ENCODE assay signal across 11 mouse cellular contexts in genomic region chr14:73123786-73124185, GRCm38 (mm10). TPM values are rescaled to one million over a fixed set of nuclear protein-coding genes. Genes with fewer than 3 reads are reported as not detected.
A peak's percentile ranks its signal among the peaks of the same experiment; 100 is the strongest.
DNase-seq lines count a peak whose midpoint lies in the region; ATAC-seq and TF ChIP-seq lines count a peak whose summit lies in the region.
"Had no signal": no experiment of that assay in that cellular context is flagged by ENCODE, and none has a peak within 500 bp of the region (broad histone marks: within the 10 kb centered on the region; RNA-seq: fewer than 3 reads in every experiment).

No protein-coding gene starts in this region.

- peaks cover 15% of the 10 kb centered on the region for H3K4me1 ChIP-seq in brown adipose tissue, adult 24 weeks (ENCODE audit: control insufficient read depth, insufficient read depth, insufficient read length, low read length)
- peaks cover 39% of the 10 kb centered on the region for H3K4me1 ChIP-seq in liver, embryonic 12.5 days
- peaks cover 40% of the 10 kb centered on the region for H3K4me1 ChIP-seq in thymus, adult 2 months (replicated peaks; ENCODE audit: control insufficient read depth, insufficient read depth, low read length)
- H3K4me1 ChIP-seq in hindbrain, embryonic 11.5 days (replicated peaks; ENCODE audit: control insufficient read depth, insufficient read depth, low read length) = no peaks in the 10 kb centered on the region

- H3K36me3 ChIP-seq in liver, embryonic 12.5 days = no peaks in the 10 kb centered on the region
- no peaks in the 10 kb centered on the region for H3K36me3 ChIP-seq in thymus, adult 2 months (ENCODE audit: control insufficient read depth, insufficient read depth, low read length)
- no peaks in the 10 kb centered on the region for H3K36me3 ChIP-seq in hindbrain, embryonic 11.5 days (ENCODE audit: control insufficient read depth, insufficient read depth, low read length)
- H3K36me3 ChIP-seq: embryonic facial prominence, embryonic 15.5 days; lung, embryonic 15.5 days had no signal

- H3K4me2 ChIP-seq in liver, embryonic 12.5 days = peak overlapping the region; percentile 34
- no peak overlapping the region for H3K4me2 ChIP-seq in hindbrain, embryonic 11.5 days (replicated peaks; ENCODE audit: low read depth, low read length)
- H3K4me2 ChIP-seq: embryonic facial prominence, embryonic 15.5 days; lung, embryonic 15.5 days had no signal

- H3K9ac ChIP-seq in liver, embryonic 12.5 days = no peak overlapping the region
- no peak overlapping the region for H3K9ac ChIP-seq in hindbrain, embryonic 11.5 days (ENCODE audit: low read depth, low read length)
- H3K9ac ChIP-seq: embryonic facial prominence, embryonic 15.5 days; lung, embryonic 15.5 days had no signal

- H3K4me3 ChIP-seq in brown adipose tissue, adult 24 weeks (ENCODE audit: insufficient read depth, low read depth, low read length) = no peak overlapping the region
- no peak overlapping the region for H3K4me3 ChIP-seq in liver, embryonic 12.5 days
- H3K4me3 ChIP-seq in thymus, adult 2 months (ENCODE audit: control insufficient read depth, insufficient read depth, low read length) = peak overlapping the region; percentile 4; the same call in 1 of the 2 replicates
- H3K4me3 ChIP-seq in hindbrain, embryonic 11.5 days (ENCODE audit: low read depth, low read length) = no peak overlapping the region
- H3K4me3 ChIP-seq: embryonic facial prominence, embryonic 15.5 days; lung, embryonic 15.5 days had no signal

- no peak for TF ChIP-seq CTCF in thymus, adult 2 months (IDR thresholded peaks at IDR 0.05; ENCODE audit: borderline replicate concordance, control insufficient read depth, extremely low read depth, insufficient read depth, low read length, poor library complexity)

- WGBS in liver, embryonic 12.5 days (ENCODE audit: insufficient replicate concordance) = 11% methylated on average over 9 of the region's 9 CpGs
- WGBS in thymus, adult 2 months = 7% methylated on average over 9 of the region's 9 CpGs
- 78% methylated on average over 9 of the region's 9 CpGs for WGBS in hindbrain, embryonic 11.5 days

- peak overlapping the region; percentile 66; the same call in 1 of the 2 replicates for H3K27ac ChIP-seq in brown adipose tissue, adult 24 weeks (replicated peaks; ENCODE audit: low read depth, low read length)
- no peak overlapping the region for H3K27ac ChIP-seq in liver, embryonic 12.5 days
- peak overlapping the region; percentile 89 for H3K27ac ChIP-seq in thymus, adult 2 months (ENCODE audit: control insufficient read depth, insufficient read depth, low read length)
- no peak overlapping the region for H3K27ac ChIP-seq in hindbrain, embryonic 11.5 days (ENCODE audit: low read depth, low read length)
- H3K27ac ChIP-seq: embryonic facial prominence, embryonic 15.5 days; kidney, postnatal 0 days had no signal

- H3K27me3 ChIP-seq in liver, embryonic 12.5 days (replicated peaks) = no peaks in the 10 kb centered on the region
- no peaks in the 10 kb centered on the region for H3K27me3 ChIP-seq in thymus, adult 2 months (ENCODE audit: control insufficient read depth, insufficient read depth, low read length)
- no peaks in the 10 kb centered on the region for H3K27me3 ChIP-seq in hindbrain, embryonic 11.5 days (ENCODE audit: control insufficient read depth, insufficient read depth, low read length)
- H3K27me3 ChIP-seq: embryonic facial prominence, embryonic 15.5 days; lung, embryonic 15.5 days had no signal

- peak; percentile 50 for DNase-seq in lung, postnatal 36 days
- DNase-seq in lung, postnatal 14 days = no peak
- DNase-seq in thymus, adult 2 months = peak; percentile 74
- no peak for DNase-seq in urinary bladder, adult 18-20 months (ENCODE audit: low spot score in 2 of 2)
- DNase-seq in left cerebral cortex, adult 8-10 months (ENCODE audit: low spot score in 2 of 2) = no peak
- DNase-seq in hindbrain, embryonic 11.5 days (ENCODE audit: low spot score) = no peak

- ATAC-seq in liver, embryonic 12.5 days = peak; percentile 80
- no peak for ATAC-seq in hindbrain, embryonic 11.5 days (ENCODE audit: low FRiP score)

- peak; percentile 52; the same call in 1 of the 2 replicates for TF ChIP-seq POLR2A in thymus, adult 2 months (IDR thresholded peaks at IDR 0.05; ENCODE audit: control insufficient read depth, extremely low read depth, insufficient read depth, low read length, poor library complexity)

- H3K9me3 ChIP-seq in liver, embryonic 12.5 days (replicated peaks) = no peaks in the 10 kb centered on the region
- H3K9me3 ChIP-seq in hindbrain, embryonic 11.5 days (ENCODE audit: control insufficient read depth, low read length) = no peaks in the 10 kb centered on the region
- H3K9me3 ChIP-seq: embryonic facial prominence, embryonic 15.5 days; lung, embryonic 15.5 days had no signal

RNA-seq across cellular contexts. Expression of gene Rcbtb2, which starts 0.9 kb away (rescaled TPM):
- 138 and 227 TPM in 2 replicates for polyA plus RNA-seq in brown adipose tissue, adult 24 weeks (2012; ENCODE audit: insufficient read depth, insufficient read length, missing spikeins)
- polyA plus RNA-seq in liver, embryonic 12.5 days (2016; fragmentation: Nextera tagmentation; extraction: Ambion mirVana) = 27.9 and 28.9 TPM in 2 replicates
- polyA plus RNA-seq in thymus, adult 2 months (2012; rRNA removed) = 168 and 169 TPM in 2 replicates
- 10 to 100 TPM; 19.7 to 25.8 (median 23.6) TPM for total RNA-seq in left cerebral cortex, adult 8-10 months (2022)
- polyA plus RNA-seq in hindbrain, embryonic 11.5 days (2014; fragmentation: Nextera tagmentation; extraction: Ambion mirVana) = 145 and 157 TPM in 2 replicates

Comparison
In these comparisons a context has a peak if more than half of its experiments do, and no peak if none do; other contexts are left out.
1. DNase-seq: peak in lung, postnatal 36 days (single experiment) and thymus, adult 2 months (single experiment); none in lung, postnatal 14 days (single experiment), urinary bladder, adult 18-20 months (0 of 2), left cerebral cortex, adult 8-10 months (0 of 2) and hindbrain, embryonic 11.5 days (single experiment).
2. H3K27ac ChIP-seq: peak in brown adipose tissue, adult 24 weeks (single experiment) and thymus, adult 2 months (single experiment); none in liver, embryonic 12.5 days (single experiment) and hindbrain, embryonic 11.5 days (single experiment).